Mouse (Mus musculus) cerebellum, adult 11 months (tissue): ENCODE results near the gene Gp9.

Experiments
- DNase-seq: peaks from one replicate; pipeline ENCODE4 v3.0.0; 2022

The Gp9 gene

DNA sequence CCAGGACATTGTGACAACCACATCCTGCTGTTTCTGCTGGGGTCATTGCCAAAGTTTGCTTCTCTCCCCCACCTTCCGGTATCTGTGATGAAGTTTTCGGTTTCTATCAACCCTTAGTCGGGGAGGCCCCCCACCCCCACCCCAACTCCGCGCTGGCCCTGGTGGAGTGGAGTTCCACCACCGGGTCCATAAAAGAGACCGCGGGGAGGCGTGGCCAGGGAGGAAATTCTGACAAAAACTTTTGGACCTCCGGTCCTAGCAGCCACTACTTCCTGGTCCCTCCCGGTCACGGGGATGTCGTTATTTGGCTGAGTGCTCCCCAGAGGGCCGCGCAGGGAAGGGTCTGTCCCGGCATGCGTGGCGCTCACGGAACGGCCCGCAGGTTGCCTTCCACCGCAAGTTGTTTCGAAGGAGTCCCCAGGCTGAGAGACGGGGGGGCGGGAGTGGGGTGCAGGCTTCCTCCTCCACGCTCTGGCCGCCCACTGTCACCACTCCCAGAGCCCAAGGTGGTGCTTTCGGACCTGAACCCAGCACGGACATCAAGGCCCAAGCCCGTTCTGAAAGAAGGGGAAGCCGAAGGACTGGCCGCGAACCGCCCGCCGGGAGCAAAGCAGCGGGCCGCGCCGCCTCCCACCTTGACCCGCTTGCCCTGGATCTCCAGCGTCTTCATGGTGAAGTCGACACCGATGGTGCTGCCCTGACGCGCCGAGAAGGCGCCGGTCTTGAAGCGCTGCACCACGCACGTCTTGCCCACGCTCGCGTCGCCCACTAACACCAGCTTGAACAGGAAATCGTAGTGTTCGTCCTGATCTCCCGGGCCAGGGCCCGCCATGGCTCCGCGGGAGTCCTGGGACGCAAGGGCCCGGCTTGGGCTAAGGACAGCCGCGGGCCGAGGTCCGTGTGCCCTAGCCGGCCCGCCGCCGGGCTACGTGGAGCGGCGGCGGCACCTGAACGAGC is 33.1 kb downstream of the Gp9 start:
- DNase-seq = peak; percentile 47

DNA sequence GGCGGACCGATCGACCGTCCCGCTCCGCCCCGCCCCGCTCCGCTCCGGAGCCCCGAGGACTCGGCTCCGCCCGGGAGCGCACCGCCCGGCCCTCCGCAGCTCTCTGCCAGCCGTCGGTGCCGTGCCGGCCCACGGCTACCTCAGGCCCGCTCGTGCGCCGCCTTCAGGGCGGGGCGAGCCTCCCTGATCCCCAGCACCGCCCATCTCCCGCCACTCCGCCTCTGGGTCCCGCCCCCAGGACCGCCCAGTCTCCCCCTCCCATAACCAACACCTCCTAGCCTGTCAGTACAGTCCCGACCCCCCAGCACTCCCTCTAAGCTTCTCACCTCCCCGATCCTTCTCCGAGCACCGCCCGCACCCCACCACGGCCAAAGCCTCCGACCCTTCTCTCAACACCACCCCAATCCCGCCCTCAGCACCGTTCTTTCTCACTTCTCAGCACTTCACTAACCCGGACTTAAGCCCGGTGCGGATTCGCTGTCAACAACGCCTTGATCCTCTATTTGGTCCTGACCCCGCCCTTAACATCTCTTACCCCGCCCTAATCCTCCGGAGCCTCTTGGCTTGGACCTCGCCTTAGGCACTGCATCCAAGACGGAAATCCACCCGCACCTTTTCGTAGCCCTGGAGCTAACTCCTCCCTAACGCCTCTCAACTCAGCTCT is 33.9 kb downstream of the Gp9 start, which contains the start of gene Rab43:
Gene Rab43 (minus strand): TSS at position 490 of the 664 bp plus-strand sequence.
- DNase-seq = peak; percentile 91

DNA sequence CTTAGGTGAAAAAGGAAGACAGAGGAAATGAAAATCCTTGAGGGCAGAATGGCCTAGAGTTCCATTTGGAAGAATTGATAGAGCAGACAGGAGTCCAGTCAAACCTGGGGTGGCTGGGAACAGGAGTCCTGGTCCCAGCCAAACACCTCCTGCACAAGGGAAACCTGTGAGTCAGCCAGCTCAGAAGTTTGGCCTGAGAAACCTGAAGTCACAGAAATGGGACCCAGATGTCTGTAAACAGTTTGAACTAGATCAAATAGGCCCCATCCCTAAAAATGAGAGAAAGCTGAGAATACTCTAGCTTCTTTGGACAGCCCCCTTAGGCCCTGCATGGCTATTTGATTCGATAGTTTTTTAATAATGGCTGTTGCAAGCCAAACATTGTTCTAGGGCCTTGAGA is 34.8 kb downstream of the Gp9 start:
- DNase-seq = no peak

DNA sequence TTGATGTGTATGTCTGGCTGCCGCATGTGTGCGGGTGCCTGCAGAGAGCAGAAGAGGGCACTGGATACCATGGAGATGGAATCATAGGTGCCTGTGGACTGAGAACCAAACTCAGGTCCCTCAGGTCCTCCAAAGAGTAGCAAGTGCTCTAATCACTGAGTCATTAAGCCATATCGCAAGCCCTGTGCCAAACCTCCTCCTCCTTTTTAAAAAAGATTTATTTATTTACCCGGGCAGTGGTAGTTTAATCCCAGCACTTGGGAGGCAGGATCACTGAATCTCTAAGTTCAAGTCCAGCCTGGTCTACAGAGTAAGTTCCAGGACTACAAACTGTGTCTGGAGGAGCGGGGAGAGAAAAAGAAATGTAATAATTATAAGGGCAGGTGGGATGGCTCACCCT is 36.6 kb downstream of the Gp9 start:
- DNase-seq = no peak

DNA sequence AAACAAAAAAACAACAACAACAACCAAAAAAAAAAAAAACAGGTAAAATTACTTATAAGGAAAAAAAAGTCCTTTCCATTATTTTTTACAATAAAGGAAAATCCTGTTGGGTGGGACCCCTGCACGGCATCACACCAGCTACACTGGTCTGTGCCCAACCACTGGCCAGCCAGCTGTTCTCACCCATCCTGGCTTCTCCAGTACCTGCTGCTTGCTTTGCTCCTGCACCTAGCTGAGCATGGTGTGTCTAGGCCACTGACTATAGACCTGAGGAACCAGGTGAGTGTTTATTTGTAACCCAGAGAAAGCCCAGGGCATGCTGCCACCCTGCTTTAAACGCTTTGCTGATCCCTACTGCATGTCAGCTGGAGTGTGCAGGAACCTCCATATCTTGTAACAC is 42.5 kb downstream of the Gp9 start:
- no peak for DNase-seq
